Comparison of ENCODE assay signal across 21 mouse cellular contexts in the genomic region with DNA sequence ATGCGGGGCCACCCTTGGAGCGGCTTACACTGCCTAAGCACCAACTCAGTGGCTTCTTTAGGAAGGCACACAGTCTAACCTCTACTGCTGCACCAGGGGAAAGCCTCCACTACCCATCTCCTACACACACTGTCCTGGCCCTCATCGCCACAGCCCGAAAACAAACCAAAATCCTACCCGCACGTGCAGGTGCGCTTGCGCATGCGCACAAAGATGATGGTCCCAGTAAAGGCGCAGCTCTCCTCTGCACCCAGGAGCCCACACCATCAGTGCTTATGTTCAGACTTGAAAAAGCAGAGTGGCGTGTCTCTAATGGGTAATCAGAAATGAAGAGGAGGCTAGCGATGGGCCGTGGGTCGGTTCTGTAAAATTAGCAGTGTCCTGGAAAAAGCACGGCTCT.
DNase-seq lines count a peak whose midpoint lies in the region; ATAC-seq and TF ChIP-seq lines count a peak whose summit lies in the region.
"Had no signal": no experiment of that assay in that cellular context is flagged by ENCODE, and none has a peak within 500 bp of the region (broad histone marks: within the 10 kb centered on the region; RNA-seq: fewer than 3 reads in every experiment).

No protein-coding gene starts in this region.

- no peak overlapping the region for H3K9ac ChIP-seq in heart, embryonic 11.5 days (ENCODE audit: low read depth, low read length)
- no peak overlapping the region for H3K9ac ChIP-seq in kidney, embryonic 15.5 days
- no peak overlapping the region for H3K9ac ChIP-seq in embryonic facial prominence, embryonic 13.5 days
- H3K9ac ChIP-seq in limb, embryonic 14.5 days (ENCODE audit: low read depth, low read length, severe bottlenecking): no peak overlapping the region
- no peak overlapping the region for H3K9ac ChIP-seq in forebrain, embryonic 12.5 days
- H3K9ac ChIP-seq: heart, embryonic 15.5 days had no signal

- ATAC-seq in heart, embryonic 11.5 days (replicated peaks; ENCODE audit: insufficient number of reproducible peaks, low FRiP score, low TSS enrichment): no peak
- no peak for ATAC-seq in kidney, embryonic 15.5 days (replicated peaks; ENCODE audit: low FRiP score)
- no peak for ATAC-seq in embryonic facial prominence, embryonic 13.5 days (ENCODE audit: insufficient number of reproducible peaks, insufficient read depth, low FRiP score, low TSS enrichment, low read depth)
- ATAC-seq in limb, embryonic 14.5 days (ENCODE audit: low FRiP score, low read depth): no peak
- ATAC-seq in forebrain, embryonic 12.5 days (ENCODE audit: low FRiP score): no peak
- ATAC-seq: midbrain, embryonic 16.5 days; Patski had no signal

- H3K36me3 ChIP-seq in heart, embryonic 11.5 days (ENCODE audit: control insufficient read depth, insufficient read depth, low read length): no peaks in the 10 kb centered on the region
- H3K36me3 ChIP-seq in kidney, embryonic 15.5 days: no peaks in the 10 kb centered on the region
- H3K36me3 ChIP-seq in embryonic facial prominence, embryonic 13.5 days: no peaks in the 10 kb centered on the region
- H3K36me3 ChIP-seq in limb, embryonic 14.5 days (ENCODE audit: control insufficient read depth, insufficient read depth, low read length): no peaks in the 10 kb centered on the region
- no peaks in the 10 kb centered on the region for H3K36me3 ChIP-seq in forebrain, embryonic 12.5 days (replicated peaks)
- H3K36me3 ChIP-seq: heart, embryonic 15.5 days had no signal

- H3K9me3 ChIP-seq in heart, embryonic 11.5 days (replicated peaks; ENCODE audit: control insufficient read depth, low read length): no peaks in the 10 kb centered on the region
- no peaks in the 10 kb centered on the region for H3K9me3 ChIP-seq in kidney, embryonic 15.5 days (replicated peaks)
- H3K9me3 ChIP-seq in embryonic facial prominence, embryonic 13.5 days: no peaks in the 10 kb centered on the region
- H3K9me3 ChIP-seq in limb, embryonic 14.5 days (ENCODE audit: control insufficient read depth, low read length): no peaks in the 10 kb centered on the region
- no peaks in the 10 kb centered on the region for H3K9me3 ChIP-seq in forebrain, embryonic 12.5 days
- H3K9me3 ChIP-seq: heart, embryonic 15.5 days; megakaryocyte, embryonic 14.5 days had no signal

- 81% methylated on average over 15 of the region's 15 CpGs for WGBS in heart, embryonic 11.5 days (ENCODE audit: insufficient replicate concordance)
- 83% methylated on average over 15 of the region's 15 CpGs for WGBS in kidney, embryonic 15.5 days
- 85% methylated on average over 15 of the region's 15 CpGs for WGBS in embryonic facial prominence, embryonic 13.5 days
- WGBS in limb, embryonic 14.5 days: 73% methylated on average over 15 of the region's 15 CpGs
- 91% methylated on average over 15 of the region's 15 CpGs for WGBS in forebrain, embryonic 12.5 days

- peak overlapping the region; percentile 32 for H3K27ac ChIP-seq in heart, embryonic 11.5 days (ENCODE audit: low read depth, low read length)
- H3K27ac ChIP-seq in kidney, embryonic 15.5 days: peak overlapping the region; percentile 3
- H3K27ac ChIP-seq in embryonic facial prominence, embryonic 13.5 days: peak overlapping the region; percentile 64
- peak overlapping the region; percentile 81 for H3K27ac ChIP-seq in limb, embryonic 14.5 days (replicated peaks; ENCODE audit: low read depth, low read length)
- H3K27ac ChIP-seq in forebrain, embryonic 12.5 days: no peak overlapping the region
- H3K27ac ChIP-seq: kidney, postnatal 0 days; layer of hippocampus, adult 2 months had no signal

- peaks cover 50% of the 10 kb centered on the region for H3K4me1 ChIP-seq in heart, embryonic 11.5 days (ENCODE audit: control insufficient read depth, insufficient read depth, low read length)
- peaks cover 57% of the 10 kb centered on the region for H3K4me1 ChIP-seq in kidney, embryonic 15.5 days
- peaks cover 78% of the 10 kb centered on the region for H3K4me1 ChIP-seq in embryonic facial prominence, embryonic 13.5 days
- peaks cover 73% of the 10 kb centered on the region for H3K4me1 ChIP-seq in limb, embryonic 14.5 days (ENCODE audit: control insufficient read depth, insufficient read depth, low read length)
- H3K4me1 ChIP-seq in forebrain, embryonic 12.5 days: peaks cover 25% of the 10 kb centered on the region
- H3K4me1 ChIP-seq: megakaryocyte, embryonic 14.5 days had no signal

- TF ChIP-seq POLR2A in limb, embryonic 14.5 days (IDR thresholded peaks at IDR 0.05; ENCODE audit: borderline replicate concordance, extremely low read depth, insufficient read depth, insufficient read length): no peak

- DNase-seq in heart, adult 8-10 months (ENCODE audit: low spot score): no peak
- no peak for DNase-seq in kidney, postnatal 14 days
- DNase-seq in limb, embryonic 14.5 days (ENCODE audit: low spot score): no peak
- DNase-seq in urinary bladder, adult 18-20 months (ENCODE audit: low spot score in 2 of 2): no peak
- DNase-seq: cerebellum, postnatal 10 days; gastrocnemius, postnatal 14 days; left cerebral cortex, postnatal 4 days; lung, postnatal 10 days; thymus, adult 18-20 months had no signal

- no peak overlapping the region for H3K4me2 ChIP-seq in heart, embryonic 11.5 days
- no peak overlapping the region for H3K4me2 ChIP-seq in kidney, embryonic 15.5 days
- H3K4me2 ChIP-seq in embryonic facial prominence, embryonic 13.5 days: no peak overlapping the region
- no peak overlapping the region; the same call in 1 of the 2 replicates for H3K4me2 ChIP-seq in limb, embryonic 14.5 days (replicated peaks; ENCODE audit: low read depth, low read length, severe bottlenecking)
- no peak overlapping the region for H3K4me2 ChIP-seq in forebrain, embryonic 12.5 days
- H3K4me2 ChIP-seq: heart, embryonic 15.5 days had no signal

- H3K27me3 ChIP-seq in heart, embryonic 11.5 days (ENCODE audit: control insufficient read depth, insufficient read depth, low read length): no peaks in the 10 kb centered on the region
- peaks cover 4% of the 10 kb centered on the region; the same call in 1 of the 2 replicates for H3K27me3 ChIP-seq in kidney, embryonic 15.5 days
- no peaks in the 10 kb centered on the region for H3K27me3 ChIP-seq in embryonic facial prominence, embryonic 13.5 days
- H3K27me3 ChIP-seq in limb, embryonic 14.5 days (ENCODE audit: control insufficient read depth, insufficient read depth, low read length): no peaks in the 10 kb centered on the region
- no peaks in the 10 kb centered on the region for H3K27me3 ChIP-seq in forebrain, embryonic 12.5 days
- H3K27me3 ChIP-seq: CH12.LX; heart, embryonic 15.5 days had no signal

- no peak overlapping the region for H3K4me3 ChIP-seq in heart, embryonic 11.5 days (ENCODE audit: low read depth, low read length)
- H3K4me3 ChIP-seq in kidney, embryonic 15.5 days (replicated peaks): no peak overlapping the region
- no peak overlapping the region for H3K4me3 ChIP-seq in embryonic facial prominence, embryonic 13.5 days
- H3K4me3 ChIP-seq in limb, embryonic 14.5 days (replicated peaks; ENCODE audit: low read length): no peak overlapping the region
- H3K4me3 ChIP-seq in forebrain, embryonic 12.5 days (replicated peaks): no peak overlapping the region
- H3K4me3 ChIP-seq: erythroblast, embryonic 14.5 days; heart, embryonic 15.5 days; layer of hippocampus, adult 2 months; megakaryocyte, embryonic 14.5 days had no signal
